20 mouse cellular contexts compared by ENCODE assay signal in the genomic region with DNA sequence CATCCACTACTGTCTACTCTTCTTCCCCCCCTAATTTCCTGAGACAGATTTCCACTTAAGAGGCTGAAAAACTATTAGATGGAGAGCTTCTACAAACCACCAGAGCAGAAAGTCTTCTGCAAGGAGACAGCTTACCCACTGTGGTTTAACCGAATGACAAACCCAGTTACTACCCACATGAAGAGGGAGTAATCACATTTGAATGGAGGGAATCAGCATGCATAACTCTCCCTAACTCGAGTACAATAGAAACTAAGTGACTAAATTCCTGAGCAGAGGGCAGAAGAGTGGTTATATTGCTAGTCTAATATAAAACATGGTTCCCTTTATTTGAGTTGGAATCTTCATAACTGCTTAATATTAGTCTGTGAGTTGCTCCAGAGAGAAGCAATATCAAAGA. TPM values are rescaled to one million over a fixed set of nuclear protein-coding genes. Genes with fewer than 3 reads are reported as not detected.
"Had no signal": no experiment of that assay in that cellular context is flagged by ENCODE, and none has a peak within 500 bp of the region (broad histone marks: within the 10 kb centered on the region; RNA-seq: fewer than 3 reads in every experiment).

No protein-coding gene starts in this region.

- H3K4me1 ChIP-seq: neural tube, embryonic 12.5 days; neural tube, embryonic 13.5 days; neural tube, embryonic 15.5 days; stomach, embryonic 15.5 days had no signal

- H3K27me3 ChIP-seq: neural tube, embryonic 12.5 days; neural tube, embryonic 13.5 days; neural tube, embryonic 15.5 days; stomach, embryonic 15.5 days had no signal

- H3K4me3 ChIP-seq: neural tube, embryonic 12.5 days; neural tube, embryonic 13.5 days; neural tube, embryonic 15.5 days; stomach, embryonic 15.5 days had no signal

- H3K9ac ChIP-seq: neural tube, embryonic 12.5 days; neural tube, embryonic 13.5 days; neural tube, embryonic 15.5 days; stomach, embryonic 15.5 days had no signal

- DNase-seq: retina, postnatal 1 day; right cerebral cortex, adult 18-20 months; right cerebral cortex, postnatal 14 days; right cerebral cortex, postnatal 25 days; right cerebral cortex, postnatal 4 days; spleen, adult 18-20 months; thymus, adult 18-20 months; thymus, adult 2 months; thymus, postnatal 25 days; thymus, postnatal 36 days had no signal

- H3K36me3 ChIP-seq: neural tube, embryonic 12.5 days; neural tube, embryonic 13.5 days; neural tube, embryonic 15.5 days; stomach, embryonic 15.5 days had no signal

- H3K27ac ChIP-seq: neural tube, embryonic 12.5 days; neural tube, embryonic 13.5 days; neural tube, embryonic 15.5 days; stomach, embryonic 15.5 days; stomach, postnatal 0 days had no signal

- H3K4me2 ChIP-seq: neural tube, embryonic 12.5 days; neural tube, embryonic 13.5 days; neural tube, embryonic 15.5 days; stomach, embryonic 15.5 days had no signal

- H3K9me3 ChIP-seq: neural tube, embryonic 12.5 days; neural tube, embryonic 13.5 days; neural tube, embryonic 15.5 days; stomach, embryonic 15.5 days had no signal

RNA-seq across cellular contexts. Expression of gene Pou4f2, which starts 56.6 kb away (rescaled TPM):
- polyA plus RNA-seq: small intestine, adult 2 months; spleen, adult 2 months; stomach, embryonic 14.5 days; stomach, embryonic 15.5 days; stomach, embryonic 16.5 days; stomach, postnatal 0 days; thymus, adult 2 months; urinary bladder, adult 2 months had no signal
